Comparison of ENCODE assay signal across 8 mouse cellular contexts in genomic region chr11:70970560-70971540, GRCm38 (mm10). TPM values are rescaled to one million over a fixed set of nuclear protein-coding genes. Genes with fewer than 3 reads are reported as not detected.
DNase-seq lines count a peak whose midpoint lies in the region; ATAC-seq and TF ChIP-seq lines count a peak whose summit lies in the region.

No protein-coding gene starts in this region.

- no peaks in the 10 kb centered on the region for H3K27me3 ChIP-seq in neural tube, embryonic 11.5 days (ENCODE audit: control insufficient read depth, insufficient read depth, low read length)
- H3K27me3 ChIP-seq in forebrain, embryonic 16.5 days (replicated peaks; ENCODE audit: control insufficient read depth, insufficient read depth, low read length), result no peaks in the 10 kb centered on the region
- H3K27me3 ChIP-seq in liver, embryonic 14.5 days (ENCODE audit: control insufficient read depth, insufficient read depth, low read length), result no peaks in the 10 kb centered on the region
- no peaks in the 10 kb centered on the region for H3K27me3 ChIP-seq in neural tube, embryonic 14.5 days (ENCODE audit: control insufficient read depth, insufficient read depth, low read length)

- no peaks in the 10 kb centered on the region for H3K9me3 ChIP-seq in neural tube, embryonic 11.5 days (ENCODE audit: control insufficient read depth, low read length)
- no peaks in the 10 kb centered on the region for H3K9me3 ChIP-seq in forebrain, embryonic 16.5 days (ENCODE audit: control insufficient read depth, low read length)
- no peaks in the 10 kb centered on the region for H3K9me3 ChIP-seq in liver, embryonic 14.5 days (ENCODE audit: control insufficient read depth, low read length)
- no peaks in the 10 kb centered on the region for H3K9me3 ChIP-seq in neural tube, embryonic 14.5 days (ENCODE audit: control insufficient read depth, low read length)

- no peaks in the 10 kb centered on the region; the same call in 1 of the 2 replicates for H3K36me3 ChIP-seq in neural tube, embryonic 11.5 days (ENCODE audit: control insufficient read depth, insufficient read depth, low read length)
- peaks cover 4% of the 10 kb centered on the region for H3K36me3 ChIP-seq in forebrain, embryonic 16.5 days (ENCODE audit: control insufficient read depth, insufficient read depth)
- H3K36me3 ChIP-seq in liver, embryonic 14.5 days (replicated peaks; ENCODE audit: control insufficient read depth, insufficient read depth, low read depth), result peaks cover 44% of the 10 kb centered on the region
- peaks cover 21% of the 10 kb centered on the region for H3K36me3 ChIP-seq in neural tube, embryonic 14.5 days (ENCODE audit: control insufficient read depth, insufficient read depth, low read length)

- no peak for DNase-seq in neural tube, embryonic 11.5 days (ENCODE audit: low spot score)
- no peak for DNase-seq in neural tube, embryonic 10.5 days (ENCODE audit: extremely low spot score, low spot score)
- peak; percentile 19 for DNase-seq in adipocyte (ENCODE audit: low spot score)
- peak; percentile 86 to 93 (median 89) for DNase-seq in liver, embryonic 14.5 days (ENCODE audit: low read depth in 3 of 3, low spot score in 3 of 3)
- no peak for DNase-seq in layer of hippocampus, adult 9-11 months
- no peak for DNase-seq in cerebellum, adult 8-10 months

- peak; percentile 61 for TF ChIP-seq CTCF in liver, embryonic 14.5 days (IDR thresholded peaks at IDR 0.05; ENCODE audit: low read depth)

- H3K27ac ChIP-seq in neural tube, embryonic 11.5 days (ENCODE audit: low read depth, low read length), result peak overlapping the region; percentile 46; the same call in 1 of the 2 replicates
- peak overlapping the region; percentile 94 for H3K27ac ChIP-seq in forebrain, embryonic 16.5 days (ENCODE audit: low read length)
- H3K27ac ChIP-seq in liver, embryonic 14.5 days, result peak overlapping the region; percentile 97
- peak overlapping the region; percentile 55; the same call in 1 of the 2 replicates for H3K27ac ChIP-seq in neural tube, embryonic 14.5 days (ENCODE audit: low read depth, low read length)

- ATAC-seq in neural tube, embryonic 11.5 days (ENCODE audit: insufficient read depth, low FRiP score, low TSS enrichment), result peak; percentile 20; the same call in 1 of the 2 replicates
- ATAC-seq in forebrain, embryonic 16.5 days, result peak; percentile 10
- peak; percentile 68 for ATAC-seq in liver, embryonic 14.5 days (ENCODE audit: insufficient read depth)
- peak; percentile 22 for ATAC-seq in neural tube, embryonic 14.5 days (ENCODE audit: low read depth)

- H3K4me2 ChIP-seq in neural tube, embryonic 11.5 days (ENCODE audit: low read depth), result peak overlapping the region; percentile 77
- H3K4me2 ChIP-seq in forebrain, embryonic 16.5 days (ENCODE audit: low read length), result peak overlapping the region; percentile 91
- H3K4me2 ChIP-seq in liver, embryonic 14.5 days (ENCODE audit: low read depth), result peak overlapping the region; percentile 95
- peak overlapping the region; percentile 63 for H3K4me2 ChIP-seq in neural tube, embryonic 14.5 days (ENCODE audit: low read depth, low read length)

- WGBS in neural tube, embryonic 11.5 days, result 18% methylated on average over 24 of the region's 24 CpGs
- 17% methylated on average over 24 of the region's 24 CpGs for WGBS in forebrain, embryonic 16.5 days
- 7% methylated on average over 24 of the region's 24 CpGs for WGBS in liver, embryonic 14.5 days (ENCODE audit: insufficient replicate concordance)
- 18% methylated on average over 24 of the region's 24 CpGs for WGBS in neural tube, embryonic 14.5 days

- peak; percentile 64 for TF ChIP-seq EP300 in liver, embryonic 14.5 days (IDR thresholded peaks at IDR 0.05; ENCODE audit: low read depth)

- H3K9ac ChIP-seq in neural tube, embryonic 11.5 days (ENCODE audit: low read length), result peak overlapping the region; percentile 59
- H3K9ac ChIP-seq in forebrain, embryonic 16.5 days (replicated peaks; ENCODE audit: low read depth, low read length), result peak overlapping the region; percentile 68
- H3K9ac ChIP-seq in liver, embryonic 14.5 days (replicated peaks), result peak overlapping the region; percentile 79
- H3K9ac ChIP-seq in neural tube, embryonic 14.5 days (replicated peaks; ENCODE audit: low read depth, low read length), result peak overlapping the region; percentile 50

- peak overlapping the region; percentile 93 for H3K4me3 ChIP-seq in neural tube, embryonic 11.5 days (ENCODE audit: low read depth, low read length)
- H3K4me3 ChIP-seq in forebrain, embryonic 16.5 days (replicated peaks; ENCODE audit: low read length), result peak overlapping the region; percentile 88
- H3K4me3 ChIP-seq in liver, embryonic 14.5 days (ENCODE audit: insufficient read depth in 1 of 2, low read depth in 2 of 2, low read length in 2 of 2), result peak overlapping the region; percentile 95 to 96
- peak overlapping the region; percentile 89 for H3K4me3 ChIP-seq in neural tube, embryonic 14.5 days (ENCODE audit: low read depth, low read length)

- H3K4me1 ChIP-seq in neural tube, embryonic 11.5 days (ENCODE audit: control insufficient read depth, insufficient read depth, low read length), result peaks cover 8% of the 10 kb centered on the region; the same call in 1 of the 2 replicates
- peaks cover 19% of the 10 kb centered on the region for H3K4me1 ChIP-seq in forebrain, embryonic 16.5 days (replicated peaks; ENCODE audit: control insufficient read depth, insufficient read depth, low read length)
- H3K4me1 ChIP-seq in liver, embryonic 14.5 days (replicated peaks; ENCODE audit: control insufficient read depth in 2 of 2, insufficient read depth in 2 of 2, low read length in 1 of 2), result peaks cover 16 to 19% of the 10 kb centered on the region in 2 experiments
- H3K4me1 ChIP-seq in neural tube, embryonic 14.5 days (ENCODE audit: control insufficient read depth, insufficient read depth, low read length), result peaks cover 15% of the 10 kb centered on the region; the same call in 1 of the 2 replicates

RNA-seq across cellular contexts. Expression of gene Rpain, which starts 0.8 kb away (rescaled TPM):
- 68.6 and 75.9 TPM in 2 replicates for polyA plus RNA-seq in neural tube, embryonic 11.5 days (2014; fragmentation: Nextera tagmentation; extraction: Ambion mirVana)
- 79.9 and 87.0 TPM in 2 replicates for polyA plus RNA-seq in forebrain, embryonic 16.5 days (2015; fragmentation: Nextera tagmentation; extraction: Ambion mirVana)
- 49.4 and 60.2 TPM in 2 replicates for polyA plus RNA-seq in liver, embryonic 14.5 days (2012; rRNA removed)
- 109 and 113 TPM in 2 replicates for polyA plus RNA-seq in liver, embryonic 14.5 days (2014; fragmentation: Nextera tagmentation; extraction: Ambion mirVana)
- polyA plus RNA-seq in neural tube, embryonic 14.5 days (2014; fragmentation: Nextera tagmentation; extraction: Ambion mirVana), result 64.5 and 70.6 TPM in 2 replicates

RNA-seq across cellular contexts. Expression of gene Nup88, which starts 1.1 kb away (rescaled TPM):
- 182 and 188 TPM in 2 replicates for polyA plus RNA-seq in neural tube, embryonic 11.5 days (2014; fragmentation: Nextera tagmentation; extraction: Ambion mirVana)
- polyA plus RNA-seq in forebrain, embryonic 16.5 days (2015; fragmentation: Nextera tagmentation; extraction: Ambion mirVana), result 150 and 157 TPM in 2 replicates
- 26.5 and 41.5 TPM in 2 replicates for polyA plus RNA-seq in liver, embryonic 14.5 days (2012; rRNA removed)
- polyA plus RNA-seq in liver, embryonic 14.5 days (2014; fragmentation: Nextera tagmentation; extraction: Ambion mirVana), result 60.9 and 61.0 TPM in 2 replicates
- 130 and 131 TPM in 2 replicates for polyA plus RNA-seq in neural tube, embryonic 14.5 days (2014; fragmentation: Nextera tagmentation; extraction: Ambion mirVana)

RNA-seq across cellular contexts. Expression of gene C1qbp, which starts 12.0 kb away (rescaled TPM):
- polyA plus RNA-seq in neural tube, embryonic 11.5 days (2014; fragmentation: Nextera tagmentation; extraction: Ambion mirVana), result 247 and 255 TPM in 2 replicates
- polyA plus RNA-seq in forebrain, embryonic 16.5 days (2015; fragmentation: Nextera tagmentation; extraction: Ambion mirVana), result 189 and 203 TPM in 2 replicates
- 72.4 and 129 TPM in 2 replicates for polyA plus RNA-seq in liver, embryonic 14.5 days (2012; rRNA removed)
- 162 and 186 TPM in 2 replicates for polyA plus RNA-seq in liver, embryonic 14.5 days (2014; fragmentation: Nextera tagmentation; extraction: Ambion mirVana)
- 173 and 177 TPM in 2 replicates for polyA plus RNA-seq in neural tube, embryonic 14.5 days (2014; fragmentation: Nextera tagmentation; extraction: Ambion mirVana)

RNA-seq across cellular contexts. Expression of gene Dhx33, which starts 33.4 kb away (rescaled TPM):
- 21.8 and 22.2 TPM in 2 replicates for polyA plus RNA-seq in neural tube, embryonic 11.5 days (2014; fragmentation: Nextera tagmentation; extraction: Ambion mirVana)
- polyA plus RNA-seq in forebrain, embryonic 16.5 days (2015; fragmentation: Nextera tagmentation; extraction: Ambion mirVana), result 19.4 and 20.9 TPM in 2 replicates
- 4.4 and 6.2 TPM in 2 replicates for polyA plus RNA-seq in liver, embryonic 14.5 days (2012; rRNA removed)
- 4.9 and 5.8 TPM in 2 replicates for polyA plus RNA-seq in liver, embryonic 14.5 days (2014; fragmentation: Nextera tagmentation; extraction: Ambion mirVana)
- 16.8 and 19.3 TPM in 2 replicates for polyA plus RNA-seq in neural tube, embryonic 14.5 days (2014; fragmentation: Nextera tagmentation; extraction: Ambion mirVana)

RNA-seq across cellular contexts. Expression of gene Mis12, which starts 48.6 kb away (rescaled TPM):
- polyA plus RNA-seq in neural tube, embryonic 11.5 days (2014; fragmentation: Nextera tagmentation; extraction: Ambion mirVana), result 44.8 and 51.8 TPM in 2 replicates
- 41.4 and 46.2 TPM in 2 replicates for polyA plus RNA-seq in forebrain, embryonic 16.5 days (2015; fragmentation: Nextera tagmentation; extraction: Ambion mirVana)
- 8.0 and 13.3 TPM in 2 replicates for polyA plus RNA-seq in liver, embryonic 14.5 days (2012; rRNA removed)
- 14.7 and 15.8 TPM in 2 replicates for polyA plus RNA-seq in liver, embryonic 14.5 days (2014; fragmentation: Nextera tagmentation; extraction: Ambion mirVana)
- polyA plus RNA-seq in neural tube, embryonic 14.5 days (2014; fragmentation: Nextera tagmentation; extraction: Ambion mirVana), result 20.9 and 30.3 TPM in 2 replicates

Comparison
In these comparisons a context has a peak if more than half of its experiments do, and no peak if none do; other contexts are left out.
1. ATAC-seq: peak in every context shown above with its lines; median percentile 68 in liver, embryonic 14.5 days; 22 in neural tube, embryonic 14.5 days; 20 in neural tube, embryonic 11.5 days; 10 in forebrain, embryonic 16.5 days.
2. DNase-seq: peak in adipocyte (single experiment) and liver, embryonic 14.5 days (3 of 3); none in neural tube, embryonic 11.5 days (single experiment), neural tube, embryonic 10.5 days (single experiment), layer of hippocampus, adult 9-11 months (single experiment) and cerebellum, adult 8-10 months (single experiment).
3. H3K27ac ChIP-seq: peak in every context shown above with its lines; median percentile 97 in liver, embryonic 14.5 days; 94 in forebrain, embryonic 16.5 days; 55 in neural tube, embryonic 14.5 days; 46 in neural tube, embryonic 11.5 days.
4. Peak in every context shown above with its lines, with median percentiles within 50 percentile points of each other: H3K4me2 ChIP-seq, H3K4me3 ChIP-seq and H3K9ac ChIP-seq.